Mouse (Mus musculus): ENCODE data around the gene Atp1b1. TPM values are rescaled to one million over a fixed set of nuclear protein-coding genes. Genes with fewer than 3 reads are reported as not detected.

Gene Atp1b1
- polyA plus RNA-seq, 1 experiment from 2014 or later, result 45.5 TPM

DNA sequence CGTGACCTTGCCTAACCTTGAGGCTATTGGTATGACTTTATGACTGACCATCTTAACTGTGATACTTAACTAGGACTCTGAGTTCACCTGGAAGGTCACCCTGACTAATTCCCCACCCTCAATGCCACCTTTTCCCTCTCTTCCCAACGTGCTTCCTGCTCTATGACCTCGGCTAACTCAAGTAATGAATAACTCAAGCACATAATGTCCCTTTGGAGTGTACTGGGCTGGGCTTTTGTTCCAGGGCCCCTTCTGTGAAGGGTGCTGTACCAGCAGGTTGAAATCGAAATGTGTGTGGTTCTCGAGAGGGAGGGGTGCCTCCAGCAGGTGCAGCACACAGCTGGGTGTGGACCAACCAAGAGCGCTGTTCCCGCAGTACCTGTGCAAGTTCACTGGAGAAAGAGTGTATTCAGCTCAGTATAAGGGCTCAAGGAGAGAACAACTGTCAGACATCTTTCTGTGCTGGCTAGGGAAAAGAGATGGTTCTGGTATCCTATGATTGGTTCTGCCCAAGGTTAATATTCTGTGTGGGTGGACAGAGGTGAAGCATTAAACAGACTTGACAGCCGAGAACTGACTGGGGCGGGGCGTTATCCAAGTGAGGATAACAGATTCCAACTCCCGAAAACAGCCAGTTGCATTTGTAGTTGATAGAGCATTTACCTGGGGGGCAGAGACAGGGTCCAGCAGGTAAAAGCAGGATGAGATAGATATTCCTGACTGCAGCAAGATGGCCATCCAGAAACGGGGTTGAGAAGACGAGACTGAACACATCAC is 3.0 kb upstream of the Atp1b1 start:
- WGBS, result 80% methylated on average over 13 of the region's 13 CpGs
- peaks cover 30% of the 10 kb centered on the region for H3K27me3 ChIP-seq
- no peak overlapping the region for H3K27ac ChIP-seq (replicated peaks)
- no peak overlapping the region for H3K4me2 ChIP-seq (replicated peaks)
- no peaks in the 10 kb centered on the region for H3K9me3 ChIP-seq
- H3K4me1 ChIP-seq, result peaks cover 28% of the 10 kb centered on the region
- H3K36me3 ChIP-seq, result no peaks in the 10 kb centered on the region
- ATAC-seq (ENCODE audit: low FRiP score, low read depth), result no peak
- no peak overlapping the region for H3K9ac ChIP-seq (replicated peaks)
- H3K4me3 ChIP-seq, result no peak overlapping the region

DNA sequence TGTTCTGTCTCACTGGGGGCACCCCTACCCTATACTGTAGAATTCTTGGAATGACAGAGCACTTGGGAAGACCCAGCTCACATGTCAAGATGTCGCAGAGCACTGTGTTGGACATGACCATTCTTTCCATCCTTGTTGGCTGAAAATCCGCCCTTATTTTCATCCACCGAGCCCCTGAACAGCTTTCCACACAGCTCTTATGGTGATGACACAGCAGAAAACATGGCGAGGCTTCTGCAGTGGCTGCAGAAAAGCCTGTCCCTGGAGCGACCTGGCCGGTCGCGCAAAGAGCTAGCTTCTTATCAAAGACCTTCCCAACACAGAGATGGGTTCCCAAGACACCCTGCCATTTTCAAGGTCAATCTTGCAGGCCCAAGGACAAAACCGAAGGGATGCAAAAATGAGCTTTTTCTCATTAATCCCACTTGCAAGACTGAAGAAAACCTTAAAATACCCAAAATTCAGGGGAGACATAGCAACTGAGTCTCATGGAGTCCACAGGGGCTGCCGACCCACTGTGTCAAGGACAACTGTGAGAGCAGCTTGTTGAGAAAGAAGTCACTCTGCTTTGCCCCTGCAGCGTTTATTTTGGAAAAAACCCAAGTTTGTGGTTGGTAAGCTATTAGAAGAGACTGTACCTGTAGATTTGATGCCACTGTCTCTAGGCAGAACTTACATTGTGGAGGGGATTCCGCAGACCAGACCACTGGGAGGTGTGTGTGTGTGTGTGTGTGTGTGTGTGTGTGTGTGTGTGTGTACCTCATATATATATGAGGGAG is 1.2 kb upstream of the Atp1b1 start:
- H3K9ac ChIP-seq (replicated peaks), result peak overlapping the region; percentile 75; the same call in 1 of the 2 replicates
- peak overlapping the region; percentile 94 for H3K27ac ChIP-seq (replicated peaks)
- peaks cover 34% of the 10 kb centered on the region for H3K27me3 ChIP-seq
- H3K4me1 ChIP-seq, result peaks cover 40% of the 10 kb centered on the region
- 65% methylated on average over 12 of the region's 12 CpGs for WGBS
- no peak for ATAC-seq (ENCODE audit: low FRiP score, low read depth)
- H3K4me3 ChIP-seq, result peak overlapping the region; percentile 70
- H3K36me3 ChIP-seq, result no peaks in the 10 kb centered on the region
- no peaks in the 10 kb centered on the region for H3K9me3 ChIP-seq
- peak overlapping the region; percentile 79 for H3K4me2 ChIP-seq (replicated peaks)

DNA sequence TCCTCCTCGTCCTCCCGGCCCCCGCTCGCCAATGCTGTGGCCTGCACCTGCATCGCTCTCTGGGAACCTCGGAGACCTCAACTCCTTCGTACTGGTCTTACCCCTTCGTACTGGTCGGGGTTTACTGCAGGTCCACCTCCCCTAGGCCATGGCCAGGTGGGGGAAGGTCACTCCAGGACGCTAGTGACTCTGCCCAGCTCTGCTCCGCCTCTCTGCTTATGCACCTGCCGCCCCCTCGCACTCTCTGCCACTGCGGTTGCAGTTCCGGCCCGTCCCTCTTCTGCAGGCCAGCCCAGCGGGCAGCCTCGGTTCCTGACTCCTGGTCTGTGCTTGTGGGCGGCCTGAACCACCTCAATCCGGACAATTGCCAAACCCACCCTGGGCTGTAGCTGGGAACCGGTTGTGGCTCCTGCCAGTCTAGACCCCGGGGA is 481 bp upstream of the Atp1b1 start:
- Histone ChIP-seq H3K9me3 (no peaks in the 10 kb centered on the region), H3K4me3 (peak overlapping the region; percentile 70), H3K36me3 (no peaks in the 10 kb centered on the region), H3K27ac (replicated peaks) (peak overlapping the region; percentile 94), H3K27me3 (peaks cover 34% of the 10 kb centered on the region), H3K9ac (replicated peaks) (peak overlapping the region; percentile 75), H3K4me2 (replicated peaks) (peak overlapping the region; percentile 79), H3K4me1 (peaks cover 42% of the 10 kb centered on the region)
- ATAC-seq (ENCODE audit: low FRiP score, low read depth), result no peak
- WGBS, result 1% methylated on average over 22 of the region's 22 CpGs

DNA sequence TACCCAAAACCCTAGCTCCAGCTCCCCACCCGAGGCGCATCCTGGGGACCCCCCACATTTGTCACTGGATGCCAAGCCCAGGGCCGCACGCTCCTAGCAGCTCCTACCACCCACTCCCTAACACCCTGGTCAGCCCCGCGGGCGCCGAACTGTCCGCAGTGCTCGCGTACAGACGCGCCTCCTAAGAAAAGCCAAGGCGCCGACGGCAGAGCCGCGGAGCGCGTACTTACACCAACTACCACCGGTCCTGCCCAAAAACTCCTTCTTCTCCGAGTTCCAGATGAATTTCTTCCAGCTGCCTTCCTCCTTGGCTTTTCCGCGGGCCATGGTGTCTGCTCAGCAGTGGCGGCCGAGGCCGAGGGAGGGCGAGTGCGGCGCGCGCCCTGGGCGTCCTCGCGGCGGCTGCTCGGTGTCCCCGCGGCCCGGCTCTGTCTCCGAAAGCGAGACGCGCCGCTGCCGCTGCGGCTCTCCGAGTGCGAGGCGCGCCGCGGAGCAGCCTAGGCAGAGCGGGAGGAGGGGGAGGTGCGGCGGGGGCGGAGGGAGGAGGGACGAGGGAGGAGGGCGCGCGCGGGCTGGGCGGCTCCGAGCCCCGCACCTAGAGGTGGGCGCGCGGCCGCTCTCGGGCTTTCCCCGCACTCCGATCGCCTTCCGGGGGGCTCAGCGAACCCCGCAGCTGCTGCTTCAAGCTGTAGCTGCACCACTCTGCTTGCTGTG is 467 bp downstream of the Atp1b1 start:
- Histone ChIP-seq H3K4me3 (peak overlapping the region; percentile 70), H3K27me3 (peaks cover 34% of the 10 kb centered on the region), H3K27ac (replicated peaks) (peak overlapping the region; percentile 94), H3K9ac (replicated peaks) (peak overlapping the region; percentile 75), H3K9me3 (no peaks in the 10 kb centered on the region), H3K36me3 (peaks cover 7% of the 10 kb centered on the region; the same call in 1 of the 2 replicates), H3K4me1 (peaks cover 42% of the 10 kb centered on the region), H3K4me2 (replicated peaks) (peak overlapping the region; percentile 79)
- peak; percentile 82 for ATAC-seq (ENCODE audit: low FRiP score, low read depth)
- under 1% methylated on average over 51 of the region's 76 CpGs for WGBS

DNA sequence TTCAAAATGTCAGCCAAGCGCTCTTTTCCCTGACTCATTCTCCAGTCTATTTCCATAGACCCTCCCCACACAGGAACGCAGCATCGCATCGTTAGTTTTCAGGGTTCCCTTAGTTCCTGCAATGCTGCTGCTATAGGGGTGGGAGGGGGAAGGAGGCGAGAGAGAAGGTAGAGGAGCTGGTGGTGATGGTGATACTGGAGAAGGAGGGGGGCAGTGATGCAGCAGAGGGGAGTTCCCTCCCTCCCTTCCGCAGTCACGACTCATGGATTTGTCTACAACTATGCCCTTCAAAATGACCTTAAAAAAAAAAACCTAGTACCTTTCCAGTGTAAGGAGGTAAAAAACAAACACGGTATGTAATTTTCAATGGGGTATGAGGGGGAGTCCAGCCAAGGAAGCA is 1.4 kb downstream of the Atp1b1 start:
- no peak for ATAC-seq (ENCODE audit: low FRiP score, low read depth)
- peak overlapping the region; percentile 94; the same call in 1 of the 2 replicates for H3K27ac ChIP-seq (replicated peaks)
- peak overlapping the region; percentile 70 for H3K4me3 ChIP-seq
- H3K9me3 ChIP-seq, result no peaks in the 10 kb centered on the region
- H3K4me1 ChIP-seq, result peaks cover 41% of the 10 kb centered on the region
- H3K4me2 ChIP-seq (replicated peaks), result peak overlapping the region; percentile 79
- peaks cover 16% of the 10 kb centered on the region; the same call in 1 of the 2 replicates for H3K36me3 ChIP-seq
- WGBS, result 5% methylated on average over 8 of the region's 8 CpGs
- peaks cover 34% of the 10 kb centered on the region for H3K27me3 ChIP-seq
- H3K9ac ChIP-seq (replicated peaks), result peak overlapping the region; percentile 75

DNA sequence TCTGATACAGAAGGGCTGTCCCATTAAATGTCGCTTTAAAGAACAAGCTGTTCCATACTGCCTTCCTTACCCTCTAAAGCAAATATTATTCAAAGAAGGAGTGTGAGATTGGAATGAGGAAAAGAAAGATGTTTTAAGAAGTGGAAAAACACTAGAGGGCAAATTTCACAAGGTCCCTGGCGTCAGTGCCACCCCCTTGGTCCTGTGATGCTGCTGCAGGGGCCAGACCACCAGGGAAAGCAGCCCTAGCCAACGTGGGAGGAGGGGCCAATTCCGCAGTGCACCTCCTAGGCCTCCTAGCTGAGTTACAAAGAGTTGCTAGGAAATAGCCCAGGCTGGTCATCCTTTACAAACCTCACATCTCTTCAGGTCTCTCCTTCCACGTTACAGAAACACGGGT is 2.1 kb downstream of the Atp1b1 start:
- Histone ChIP-seq H3K4me3 (peak overlapping the region; percentile 70), H3K4me2 (replicated peaks) (peak overlapping the region; percentile 79), H3K9ac (replicated peaks) (peak overlapping the region; percentile 46), H3K27ac (replicated peaks) (no peak overlapping the region), H3K27me3 (peaks cover 30% of the 10 kb centered on the region), H3K36me3 (peaks cover 16% of the 10 kb centered on the region; the same call in 1 of the 2 replicates), H3K9me3 (no peaks in the 10 kb centered on the region), H3K4me1 (peaks cover 39% of the 10 kb centered on the region)
- WGBS, result 25% methylated on average over 6 of the region's 6 CpGs
- ATAC-seq (ENCODE audit: low FRiP score, low read depth), result no peak

DNA sequence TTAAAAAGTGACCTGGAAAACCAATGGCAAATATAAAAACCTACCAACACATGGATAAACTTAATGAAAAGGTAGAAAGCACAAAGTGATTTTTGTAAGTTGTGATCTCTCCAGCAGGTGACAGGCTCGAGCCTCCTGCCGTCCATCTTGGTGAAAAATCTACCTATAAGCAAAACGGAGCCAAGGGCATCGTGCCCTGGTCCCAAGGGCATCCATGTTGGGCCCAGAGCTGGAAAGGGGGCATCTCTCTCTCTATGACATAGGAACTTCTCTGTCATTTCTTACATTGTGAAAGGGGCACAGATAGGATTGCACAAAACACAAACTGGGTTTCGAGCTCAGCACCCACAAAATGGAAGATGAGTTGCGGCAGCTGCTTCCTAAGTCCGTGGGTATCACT is 2.5 kb downstream of the Atp1b1 start:
- Histone ChIP-seq H3K27ac (replicated peaks) (no peak overlapping the region), H3K4me2 (replicated peaks) (peak overlapping the region; percentile 79), H3K9me3 (no peaks in the 10 kb centered on the region), H3K9ac (replicated peaks) (peak overlapping the region; percentile 46; the same call in 1 of the 2 replicates), H3K36me3 (peaks cover 16% of the 10 kb centered on the region; the same call in 1 of the 2 replicates), H3K4me1 (peaks cover 39% of the 10 kb centered on the region), H3K27me3 (peaks cover 26% of the 10 kb centered on the region), H3K4me3 (peak overlapping the region; percentile 70)
- WGBS, result 68% methylated on average over 7 of the region's 7 CpGs
- ATAC-seq (ENCODE audit: low FRiP score, low read depth), result no peak

DNA sequence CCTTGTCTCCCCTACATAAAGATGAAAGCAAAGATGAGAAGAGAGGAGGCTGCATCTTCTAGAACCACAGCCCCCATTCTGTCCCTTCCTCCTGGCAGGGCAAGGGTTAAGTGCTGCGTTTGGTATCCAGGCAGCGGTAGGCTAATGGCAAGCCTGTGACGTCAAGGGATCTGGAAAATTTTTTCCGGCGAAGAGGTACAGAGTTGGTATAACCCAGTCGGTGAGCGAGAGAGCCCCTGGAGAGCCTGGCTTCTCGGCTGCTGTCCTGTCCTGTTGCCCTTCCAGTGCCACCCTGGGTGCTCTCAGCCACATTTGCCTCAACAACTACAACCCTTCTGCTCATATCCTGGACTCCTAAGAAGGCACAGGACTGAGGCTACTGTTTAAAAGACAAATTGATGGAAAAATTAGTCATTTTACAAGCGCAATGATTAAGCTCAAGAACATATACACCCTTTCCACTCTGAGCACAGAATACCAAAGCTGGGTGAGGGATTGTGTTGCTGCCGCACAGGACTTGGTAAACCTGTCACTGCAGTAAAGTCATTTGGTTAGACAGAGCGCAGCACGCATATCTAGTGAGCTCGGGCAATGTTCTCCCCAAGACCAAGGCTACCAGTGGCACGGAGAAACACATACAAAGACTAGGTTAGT is 3.3 kb downstream of the Atp1b1 start:
- Histone ChIP-seq H3K27ac (replicated peaks) (peak overlapping the region; percentile 10; the same call in 1 of the 2 replicates), H3K27me3 (peaks cover 21% of the 10 kb centered on the region), H3K4me2 (replicated peaks) (peak overlapping the region; percentile 53), H3K4me3 (peak overlapping the region; percentile 35), H3K9me3 (no peaks in the 10 kb centered on the region), H3K4me1 (peaks cover 39% of the 10 kb centered on the region), H3K36me3 (peaks cover 19% of the 10 kb centered on the region), H3K9ac (replicated peaks) (no peak overlapping the region; the same call in 1 of the 2 replicates)
- 42% methylated on average over 14 of the region's 14 CpGs for WGBS
- no peak for ATAC-seq (ENCODE audit: low FRiP score, low read depth)

DNA sequence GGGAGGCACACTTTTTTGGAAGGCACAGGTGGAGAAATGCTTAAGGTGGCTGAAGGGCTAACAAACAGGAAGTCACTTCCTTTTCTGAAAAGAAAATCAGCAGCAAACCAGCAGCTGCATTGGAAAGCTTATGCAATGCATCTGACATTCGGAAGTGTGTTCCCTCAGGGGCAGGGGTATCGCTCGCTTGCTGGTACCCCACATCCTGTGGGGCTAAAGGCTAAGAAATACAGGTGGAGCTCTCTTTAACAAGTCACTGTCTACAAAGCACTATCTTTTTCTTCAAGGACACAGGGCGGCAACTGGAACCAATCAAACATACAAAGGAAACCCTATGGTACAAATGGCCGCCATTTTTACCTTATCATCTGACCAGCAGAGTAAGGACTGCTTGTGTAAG is 4.4 kb downstream of the Atp1b1 start:
- Histone ChIP-seq H3K27ac (replicated peaks) (no peak overlapping the region), H3K4me1 (peaks cover 35% of the 10 kb centered on the region), H3K36me3 (peaks cover 25% of the 10 kb centered on the region), H3K9ac (replicated peaks) (no peak overlapping the region), H3K4me2 (replicated peaks) (no peak overlapping the region), H3K4me3 (no peak overlapping the region), H3K9me3 (no peaks in the 10 kb centered on the region), H3K27me3 (peaks cover 12% of the 10 kb centered on the region)
- WGBS, result 92% methylated on average over 5 of the region's 5 CpGs
- ATAC-seq (ENCODE audit: low FRiP score, low read depth), result no peak

DNA sequence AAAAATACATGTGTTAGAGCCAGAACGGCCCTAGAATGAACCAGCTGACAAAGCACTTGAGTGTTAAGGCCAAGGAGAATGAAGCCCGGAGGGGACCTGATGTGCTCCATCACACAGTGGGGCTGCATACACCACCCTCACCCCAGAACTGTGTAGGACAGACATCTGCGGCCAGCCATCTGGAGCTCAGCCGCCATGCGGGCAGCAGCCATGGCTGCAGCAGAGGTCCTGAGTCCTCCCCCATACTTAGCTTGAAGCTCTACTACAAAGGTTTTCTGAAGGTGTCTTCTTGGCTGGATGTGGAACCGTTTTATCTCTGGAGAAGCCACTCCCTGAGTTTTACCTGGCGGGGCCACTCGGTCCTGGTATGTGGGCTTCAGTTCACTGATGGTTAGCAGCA is 5.0 kb downstream of the Atp1b1 start:
- H3K27ac ChIP-seq (replicated peaks), result no peak overlapping the region
- no peak for ATAC-seq (ENCODE audit: low FRiP score, low read depth)
- WGBS, result 95% methylated on average over 8 of the region's 8 CpGs
- peaks cover 11% of the 10 kb centered on the region for H3K27me3 ChIP-seq
- H3K4me1 ChIP-seq, result peaks cover 31% of the 10 kb centered on the region
- no peak overlapping the region for H3K4me2 ChIP-seq (replicated peaks)
- no peaks in the 10 kb centered on the region for H3K9me3 ChIP-seq
- no peak overlapping the region for H3K4me3 ChIP-seq
- no peak overlapping the region for H3K9ac ChIP-seq (replicated peaks)
- H3K36me3 ChIP-seq, result peaks cover 28% of the 10 kb centered on the region

DNA sequence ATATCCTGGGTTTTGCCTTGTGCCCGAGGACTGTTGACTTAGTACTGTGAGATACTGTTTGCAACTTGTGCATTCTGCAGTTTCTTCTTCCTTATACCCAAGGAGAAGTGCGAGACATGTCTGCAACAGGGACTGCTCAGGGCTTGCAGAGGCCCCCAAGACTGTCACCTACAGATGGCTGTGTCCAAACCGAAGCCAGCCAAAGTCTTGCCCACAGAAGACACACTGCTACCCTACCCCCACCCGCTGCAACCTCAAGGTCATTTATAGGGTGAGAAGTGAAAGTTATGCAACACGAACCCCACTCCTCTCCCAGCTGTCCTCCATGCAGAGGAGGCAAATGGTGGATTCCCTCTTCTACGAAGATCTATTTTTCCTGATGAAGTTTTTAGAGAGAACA is 5.6 kb downstream of the Atp1b1 start:
- WGBS, result 96% methylated on average over 6 of the region's 6 CpGs
- Histone ChIP-seq H3K4me3 (no peak overlapping the region), H3K27ac (replicated peaks) (no peak overlapping the region), H3K9ac (replicated peaks) (no peak overlapping the region), H3K27me3 (peaks cover 11% of the 10 kb centered on the region), H3K4me1 (peaks cover 31% of the 10 kb centered on the region), H3K9me3 (no peaks in the 10 kb centered on the region), H3K4me2 (replicated peaks) (no peak overlapping the region), H3K36me3 (peaks cover 28% of the 10 kb centered on the region)
- ATAC-seq (ENCODE audit: low FRiP score, low read depth), result no peak

Data from midbrain, embryonic 12.5 days (tissue).